Mouse (Mus musculus) adipocyte (in vitro differentiated cells): Measurements from ENCODE around the gene Cst10.
A peak's percentile ranks its signal among the peaks of the same experiment; 100 is the strongest.

ENCODE experiments used
- DNase-seq: peaks from one replicate; pipeline ENCODE4 v3.0.0-alpha.2; 2016; ENCODE audit warnings: low spot score

Cst10 gene

GRCm38 (mm10) chr2:149404757-149405156 lies at the start of gene Cst10:
Cst10 (plus strand) TSS chr2:149405057.
- no peak for DNase-seq

- DNase-seq: no peak
These were observed 11.9 kb upstream of the Cst10 start for GRCm38 (mm10) chr2:149392951-149393350.

- peak; percentile 53 for DNase-seq
These were observed 17.7 kb downstream of the Cst10 start for GRCm38 (mm10) chr2:149422564-149422963.
